Mouse (Mus musculus) kidney, postnatal 4 days (tissue): ENCODE results near the gene Ints2.
"Not testable (repeated sequence)": the region's sequence is repeated elsewhere in the genome, so short reads cannot be mapped to it uniquely, and the experiment has no call there.

Source experiments
- DNase-seq, 2 experiments: peaks; one replicate each; pipeline ENCODE4 v3.0.0; 2021; ENCODE audit warnings: mixed read lengths in 2 of 2

Gene Ints2

DNA sequence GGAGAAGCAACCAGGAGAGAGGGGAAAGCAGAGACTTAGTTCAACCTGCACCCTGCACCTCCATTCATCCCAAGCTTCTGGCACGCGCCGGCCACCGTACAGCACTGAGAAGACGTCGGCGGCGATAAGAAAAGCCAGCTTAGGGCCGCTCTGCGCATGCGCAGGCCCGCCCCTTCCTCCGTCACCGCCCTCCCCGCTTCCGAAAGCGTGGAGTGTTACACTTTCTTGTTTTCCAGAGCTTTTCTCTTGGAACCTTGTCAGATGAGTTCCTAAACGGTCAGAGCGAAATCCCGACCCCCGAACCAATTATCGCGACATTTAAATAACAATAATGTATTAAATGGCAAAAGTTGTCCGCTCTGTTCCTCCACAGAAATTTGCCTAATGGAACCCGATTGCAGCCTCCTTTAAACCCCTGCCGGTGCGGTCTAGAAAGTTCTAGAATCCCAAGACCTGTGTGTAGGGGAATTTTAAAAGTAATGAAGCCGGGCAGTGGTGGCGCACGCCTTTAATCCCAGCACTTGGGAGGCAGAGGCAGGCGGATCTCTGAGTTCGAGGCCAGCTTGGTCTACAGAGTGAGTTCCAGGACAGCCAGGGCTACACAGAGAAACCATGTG is at the start of gene Ints2:
Ints2 (minus strand) TSS at position 116 of the 617 bp plus-strand sequence.
- DNase-seq = peak; percentile 97

DNA sequence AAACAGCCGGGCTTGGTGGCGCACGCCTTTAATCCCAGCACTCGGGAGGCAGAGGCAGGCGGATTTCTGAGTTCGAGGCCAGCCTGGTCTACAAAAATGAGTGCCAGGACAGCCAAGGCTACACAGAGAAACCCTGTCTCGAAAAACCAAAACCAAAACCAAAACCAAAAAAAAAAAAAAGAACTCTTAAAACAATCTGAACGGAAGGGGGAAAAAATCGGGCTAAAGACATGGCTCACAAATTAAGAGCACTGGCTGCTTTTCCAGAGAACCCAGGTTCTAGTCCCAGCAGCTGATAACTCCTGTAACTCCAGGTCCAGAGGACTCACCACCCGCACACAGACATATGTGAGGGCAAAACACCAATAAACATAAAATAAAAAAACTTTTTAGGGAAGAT is 34.8 kb upstream of the Ints2 start:
- not testable (repeated sequence) for DNase-seq

DNA sequence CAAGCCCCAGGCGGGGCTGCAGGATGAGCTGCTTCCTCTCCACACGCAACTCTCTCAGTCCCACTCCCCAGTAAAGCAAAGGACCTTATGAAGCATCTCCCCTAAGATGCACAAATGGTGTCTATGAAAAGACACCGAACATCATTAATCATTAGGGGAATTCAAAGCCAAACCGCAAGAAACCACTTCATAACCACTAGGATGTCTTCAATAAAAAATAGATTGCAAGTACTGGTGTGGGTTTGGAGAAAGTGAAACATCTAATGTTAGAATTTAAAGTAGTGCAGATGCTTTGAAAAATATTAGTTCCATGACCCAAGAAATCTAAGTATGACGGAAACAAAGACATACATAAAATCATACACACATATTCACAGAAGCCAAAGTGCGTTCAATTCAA is 34.3 kb upstream of the Ints2 start:
- no peak for DNase-seq

DNA sequence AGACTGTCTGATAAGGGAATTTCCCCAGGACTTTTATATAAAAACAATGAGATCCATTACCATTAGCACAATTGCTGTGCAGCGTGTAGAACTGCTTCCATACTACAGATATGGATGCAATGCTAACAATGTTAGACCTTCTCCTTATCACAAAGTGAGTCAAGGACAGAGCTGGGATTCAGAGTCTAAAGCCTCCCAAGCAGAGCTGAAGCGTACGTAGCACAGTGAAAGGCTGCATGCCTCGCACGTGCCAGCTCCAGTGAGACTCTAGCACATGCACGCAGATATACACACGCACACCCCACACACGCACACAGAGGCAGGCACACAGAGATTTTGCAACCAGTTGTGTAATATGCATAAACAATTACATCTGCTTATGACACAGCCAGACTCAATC is 28.4 kb upstream of the Ints2 start:
- DNase-seq = no peak

DNA sequence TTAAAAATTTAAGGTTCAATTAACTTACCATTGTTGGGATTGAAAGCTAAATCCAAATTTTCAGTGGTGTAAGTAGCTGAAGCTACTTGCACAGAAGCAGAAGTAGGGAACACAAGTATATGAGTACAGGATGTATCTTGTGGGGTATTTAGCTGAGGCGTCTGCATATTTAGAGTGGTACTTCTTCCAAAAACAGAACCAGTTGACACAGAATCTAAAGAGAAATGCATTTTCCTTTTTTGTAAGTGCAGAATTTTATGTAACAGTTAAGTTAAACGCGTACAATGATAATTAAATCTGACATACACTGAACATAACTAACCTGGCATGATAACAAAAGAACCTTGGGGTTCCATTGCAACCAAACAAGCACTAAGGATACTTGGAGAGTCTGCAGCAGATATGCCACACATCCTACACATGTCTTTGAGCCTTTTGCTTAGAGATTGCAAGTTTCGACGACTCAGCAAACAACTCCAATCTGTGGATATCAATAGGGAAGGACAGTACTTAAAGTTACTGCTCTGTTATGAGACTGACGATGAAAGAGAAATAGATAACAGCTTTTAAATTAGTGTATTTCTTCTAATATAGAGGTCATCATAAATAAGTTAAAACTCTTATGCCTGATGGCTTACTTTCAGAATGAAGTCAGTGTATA is 21.2 kb upstream of the Ints2 start:
- no peak for DNase-seq

DNA sequence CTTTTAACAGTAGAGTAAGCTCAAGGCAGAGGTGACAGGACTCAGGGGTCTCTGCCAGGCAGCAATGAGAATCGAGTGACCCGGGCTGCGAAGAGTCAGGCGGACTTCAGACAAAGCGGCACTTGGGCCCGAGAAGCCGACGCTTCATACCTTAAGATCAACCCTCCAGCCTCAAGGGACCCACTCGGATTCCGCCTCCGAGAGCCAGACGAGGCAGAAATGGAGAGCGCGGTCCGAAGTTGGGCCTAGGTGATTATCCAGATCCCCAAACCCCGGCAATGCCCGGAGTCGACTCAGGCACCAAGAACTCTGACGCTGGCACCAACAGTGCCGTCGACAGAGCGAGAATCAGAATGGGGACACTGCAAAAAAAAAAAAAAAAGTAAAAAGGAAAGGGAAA is 321 bp downstream of the Ints2 start:
- no peak for DNase-seq

DNA sequence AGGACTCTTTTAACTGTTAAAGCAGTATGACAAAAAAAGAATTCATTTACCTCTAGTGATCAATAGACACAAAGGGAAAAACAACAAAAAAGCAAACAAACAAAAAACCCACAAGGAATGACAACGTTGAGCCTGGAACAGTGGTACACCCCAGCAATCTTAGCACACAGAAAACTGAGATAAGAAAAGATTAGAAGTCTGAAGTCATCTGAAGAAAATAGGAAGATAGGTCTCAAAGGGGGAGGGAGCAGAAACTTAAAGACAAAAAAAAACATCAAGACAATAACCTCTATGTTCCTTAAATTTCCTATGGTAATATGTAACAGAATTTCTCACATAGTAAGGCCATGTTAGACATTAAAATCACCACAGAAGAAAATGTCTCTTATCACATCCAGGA is 4.0 kb downstream of the Ints2 start:
- no peak for DNase-seq

DNA sequence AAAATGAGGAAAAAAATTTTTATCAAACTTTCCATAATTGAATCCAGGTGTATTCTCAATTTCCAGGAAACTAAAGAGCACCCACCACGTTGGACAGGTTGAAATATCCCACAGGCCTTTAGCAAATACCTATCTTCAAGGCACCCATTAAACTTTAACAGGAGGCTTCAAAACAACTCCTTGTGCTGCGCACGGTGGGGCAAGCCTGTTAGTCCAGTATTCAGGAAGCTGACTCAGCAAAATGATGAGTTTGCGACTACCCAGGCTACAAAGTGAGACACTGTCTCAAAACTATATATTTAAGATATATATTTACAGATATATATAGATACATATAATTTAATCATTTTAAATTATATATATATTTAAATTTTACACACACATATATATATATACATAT is 24.9 kb downstream of the Ints2 start:
- DNase-seq = peak; percentile 10 to 35

DNA sequence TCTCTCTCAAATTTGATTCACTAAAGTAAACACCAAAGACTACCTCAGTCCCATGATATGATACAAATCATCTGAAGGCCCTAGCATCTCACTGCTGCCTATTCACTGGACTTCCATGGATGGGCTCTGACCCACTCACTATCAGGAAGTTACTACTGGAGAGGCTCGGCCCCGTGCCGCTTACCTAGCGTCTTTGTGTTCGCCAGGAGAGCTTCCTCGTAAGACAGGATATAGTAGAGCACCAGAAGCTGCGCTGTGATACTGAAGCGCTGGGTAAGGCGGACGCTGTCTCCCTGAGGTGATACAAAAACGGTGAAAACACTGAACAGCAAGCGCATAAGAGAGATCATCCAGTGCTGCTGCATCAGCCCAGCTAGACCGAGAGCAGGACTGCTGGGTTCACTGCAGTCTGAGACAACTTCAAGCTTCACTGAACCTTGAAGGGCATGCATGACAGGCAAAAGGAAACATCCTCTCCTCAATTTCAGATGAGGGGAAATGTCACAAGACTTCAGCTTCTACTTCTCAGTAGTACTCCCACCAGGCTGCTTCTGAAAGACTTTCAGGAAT is 25.5 kb downstream of the Ints2 start:
- DNase-seq = peak; percentile 6 to 28

DNA sequence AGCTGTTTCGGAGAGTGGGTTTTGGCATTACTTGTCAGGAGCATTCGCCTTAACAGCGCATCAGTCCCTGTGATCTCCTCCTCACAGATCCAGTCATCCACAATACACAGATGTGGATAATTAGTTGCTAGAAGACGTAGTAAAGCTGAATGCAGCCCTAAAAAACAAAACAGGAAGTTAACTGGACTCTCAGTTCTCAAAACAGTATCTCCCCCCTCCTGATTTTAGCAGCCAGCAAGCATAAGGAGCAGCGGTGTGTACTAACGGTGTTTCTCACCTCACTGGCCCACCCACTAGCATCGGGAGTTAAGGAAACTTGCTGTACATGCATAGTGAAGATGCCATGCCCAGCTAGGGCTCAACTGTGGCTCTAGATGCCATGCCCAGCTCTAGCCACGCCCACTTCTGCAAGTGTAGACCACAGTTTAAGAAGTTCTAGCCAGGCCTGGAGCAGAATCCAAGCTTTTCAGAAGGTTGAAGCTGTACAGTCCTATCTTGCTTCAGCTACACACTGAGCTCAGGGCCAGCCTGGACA is 30.7 kb downstream of the Ints2 start:
- no peak for DNase-seq

DNA sequence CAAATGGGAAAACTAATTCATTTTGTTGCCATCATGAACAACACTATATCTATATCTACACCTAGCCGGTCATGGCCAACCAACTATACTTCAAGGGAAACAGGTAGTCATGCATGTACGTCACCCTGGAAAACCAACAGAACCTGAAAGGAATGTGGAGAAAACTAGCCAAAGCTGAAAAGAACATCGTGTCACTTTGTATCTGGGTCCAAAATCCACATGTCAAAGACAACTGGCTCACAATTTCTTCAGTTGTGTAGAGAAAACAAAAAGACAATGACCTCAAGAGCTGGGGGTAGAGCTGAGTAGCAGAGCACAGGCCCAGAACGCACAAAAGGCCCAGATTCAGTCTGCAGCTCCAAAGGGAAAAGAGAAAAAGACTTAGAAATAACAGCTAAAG is 31.6 kb downstream of the Ints2 start:
- no peak for DNase-seq

DNA sequence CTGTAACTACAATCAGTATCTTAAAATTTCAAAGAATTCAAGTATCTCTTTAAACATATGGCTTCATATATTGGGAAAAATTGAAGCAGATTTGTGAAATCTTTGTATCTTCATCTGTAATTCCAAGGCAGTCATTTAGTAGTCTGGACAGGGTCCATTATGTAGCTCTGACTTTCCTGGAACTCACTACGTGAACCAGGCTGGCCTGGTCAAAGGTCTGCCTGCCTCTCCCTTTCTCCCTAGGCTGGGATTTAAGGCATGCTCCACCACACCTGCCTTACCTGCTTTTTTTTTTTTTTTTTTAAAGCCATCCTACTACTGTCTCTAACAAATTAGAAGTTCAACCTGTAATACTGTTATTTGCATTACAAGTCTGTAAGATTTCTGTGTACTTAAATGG is 45.6 kb downstream of the Ints2 start:
- DNase-seq = peak in 1 of 2 experiments; percentile 13

DNA sequence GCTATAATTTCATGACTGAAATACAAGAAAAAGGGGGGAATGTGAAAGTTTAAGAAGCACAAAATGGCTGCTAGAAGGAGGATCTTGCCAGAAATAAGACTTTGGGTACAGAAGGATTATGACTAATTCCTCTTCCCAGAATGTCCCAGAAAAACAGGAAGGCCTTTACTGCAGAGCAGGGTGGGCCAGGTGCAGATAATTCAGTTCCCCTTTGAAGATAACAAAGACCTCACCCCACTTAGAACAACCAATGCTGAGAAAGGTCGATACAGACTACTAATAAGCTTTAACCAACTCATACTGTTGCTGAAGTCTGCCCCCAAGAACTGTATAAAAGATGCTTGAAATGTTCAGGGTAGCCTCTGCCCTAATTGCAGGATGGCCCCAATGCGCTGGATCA is 48.3 kb downstream of the Ints2 start:
- no peak for DNase-seq

DNA sequence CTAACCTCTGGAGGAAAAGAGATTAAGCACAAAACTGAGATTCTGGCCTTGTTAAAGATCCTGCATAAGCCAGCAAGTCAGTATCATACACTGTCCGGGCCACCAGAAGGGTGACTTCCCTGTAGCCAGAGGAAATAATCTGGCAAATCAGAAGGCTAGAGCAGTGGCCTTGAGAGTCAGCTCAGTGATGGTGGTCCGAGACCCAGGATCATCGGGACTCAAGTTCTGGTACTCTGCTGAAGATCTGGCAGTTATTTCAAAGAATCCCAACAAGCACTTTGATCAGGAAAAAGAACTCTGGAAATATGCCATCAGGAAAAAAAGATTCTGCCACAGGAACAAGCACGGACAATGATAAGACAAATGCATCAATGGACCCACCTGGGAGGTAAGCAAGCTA is 51.5 kb downstream of the Ints2 start:
- DNase-seq = no peak

DNA sequence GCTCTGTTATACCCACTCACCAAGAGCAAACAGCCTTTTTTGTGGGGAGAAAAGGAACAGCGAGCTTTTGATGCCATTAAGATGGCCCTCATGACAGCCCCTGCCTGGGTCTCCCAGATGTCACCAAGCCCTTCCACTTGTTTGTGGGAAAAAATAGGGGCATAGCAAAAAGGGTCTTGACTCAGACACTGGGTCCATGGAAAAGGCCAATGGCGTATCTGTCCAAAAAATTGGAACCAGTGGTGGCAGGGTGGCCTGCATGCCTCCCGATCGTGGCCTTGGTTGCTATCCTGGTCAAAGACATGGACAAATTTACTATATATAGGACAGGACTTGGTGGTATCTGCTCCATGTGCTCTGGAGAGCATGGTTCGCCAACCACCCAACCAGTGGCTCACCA is 52.3 kb downstream of the Ints2 start:
- no peak for DNase-seq

DNA sequence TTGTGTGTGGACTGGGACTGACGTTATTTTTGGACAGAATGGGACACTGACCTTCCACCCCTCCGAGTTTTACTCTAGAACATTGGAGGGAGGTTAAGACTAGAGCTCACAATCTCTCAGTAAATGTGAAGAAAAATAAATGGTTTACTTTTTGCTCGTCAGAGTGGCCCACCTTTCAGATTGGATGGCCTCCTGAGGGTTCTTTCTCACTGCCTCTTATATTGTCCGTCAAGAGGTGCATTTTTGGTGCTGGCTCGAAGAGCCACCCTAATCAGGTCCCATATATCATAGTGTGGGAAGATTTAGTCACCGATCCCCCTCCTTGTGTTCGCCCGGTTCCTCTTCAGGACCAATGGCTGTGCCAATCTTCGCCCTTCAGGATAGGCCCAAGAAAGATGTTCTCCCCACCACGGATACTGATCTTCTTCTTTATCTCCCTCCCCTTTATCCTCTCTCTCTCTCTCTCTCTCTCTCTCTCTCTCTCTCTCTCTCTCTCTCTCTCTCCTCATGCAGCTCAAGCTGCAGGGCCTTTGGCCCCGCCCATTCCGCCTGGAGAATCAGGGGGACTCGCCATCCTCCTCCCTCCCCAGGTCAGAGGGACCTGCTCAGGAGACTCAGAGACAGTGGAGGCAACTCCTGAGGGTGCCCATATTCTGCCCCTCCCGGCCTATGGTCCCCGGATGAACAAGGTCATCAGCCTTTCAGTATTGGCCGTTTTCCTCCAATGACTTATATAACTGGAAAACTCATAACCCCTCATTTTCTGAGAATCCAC is 55.3 kb downstream of the Ints2 start:
- peak; percentile 30 to 47 for DNase-seq

DNA sequence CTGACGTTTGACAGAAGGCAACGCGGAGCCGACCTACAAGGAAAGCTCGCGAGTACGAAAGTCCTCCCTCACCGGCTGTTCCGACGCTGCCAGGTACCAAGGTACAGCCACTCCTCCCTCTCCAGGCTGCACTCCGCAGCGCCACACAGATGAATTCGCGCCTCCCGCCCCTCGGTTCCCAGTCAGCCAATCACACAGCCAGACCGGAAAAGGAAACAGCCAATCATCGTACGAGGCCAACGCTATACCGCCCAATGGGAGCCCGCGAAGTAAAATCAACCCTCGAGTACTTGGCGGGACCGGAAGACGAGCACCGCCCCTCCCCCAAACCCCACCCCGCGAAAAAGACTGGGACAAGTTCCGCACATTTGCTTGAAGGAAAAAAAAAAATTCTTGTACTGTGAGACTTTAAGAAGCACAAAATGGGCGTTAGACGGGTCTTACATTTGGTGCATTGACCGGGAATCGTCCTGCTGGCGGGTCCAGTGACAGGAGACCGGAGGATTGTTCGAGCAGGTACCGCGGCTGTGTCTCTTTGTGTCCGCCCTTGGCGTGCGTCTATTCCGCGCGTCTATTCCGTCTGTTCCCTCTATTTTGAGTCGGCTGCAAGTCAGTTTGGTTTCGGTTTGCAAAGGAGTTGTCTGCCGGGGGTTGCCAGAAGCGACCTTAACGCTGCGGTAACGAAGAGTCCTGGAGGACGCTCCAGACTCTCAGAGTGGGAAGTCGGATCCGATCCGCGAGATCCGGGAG is 56.2 kb downstream of the Ints2 start, which contains the start of gene Brip1:
Brip1 (minus strand) TSS at position 157 of the 750 bp plus-strand sequence.
- peak; percentile 92 to 95 for DNase-seq

DNA sequence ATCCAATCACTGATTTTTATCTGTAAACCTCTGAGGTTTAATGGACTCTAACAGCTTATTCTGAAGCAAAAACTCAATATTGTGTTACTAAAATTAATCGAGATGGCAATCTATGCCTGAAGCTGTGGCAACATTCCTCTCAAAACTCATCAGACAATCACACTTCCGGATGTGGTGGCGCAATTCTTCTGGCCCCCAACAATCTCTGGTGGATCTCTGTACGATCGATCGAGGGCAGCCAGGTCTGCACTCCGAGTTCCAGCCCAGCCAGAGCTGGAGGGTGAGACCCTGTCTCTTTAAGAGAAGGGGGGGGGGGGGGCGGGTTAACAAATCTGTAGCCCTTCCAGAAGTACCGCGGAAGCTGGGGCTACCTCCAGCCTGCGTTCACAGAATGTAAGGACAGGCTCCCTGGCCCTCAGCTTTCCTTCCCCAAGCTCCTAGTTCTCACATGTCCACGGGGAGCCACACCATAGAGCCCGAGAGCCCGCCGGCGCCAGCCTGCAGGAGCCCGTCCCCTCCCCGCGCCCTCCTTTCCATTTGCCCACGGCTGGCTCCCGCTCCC is 56.8 kb downstream of the Ints2 start:
- DNase-seq = no peak

DNA sequence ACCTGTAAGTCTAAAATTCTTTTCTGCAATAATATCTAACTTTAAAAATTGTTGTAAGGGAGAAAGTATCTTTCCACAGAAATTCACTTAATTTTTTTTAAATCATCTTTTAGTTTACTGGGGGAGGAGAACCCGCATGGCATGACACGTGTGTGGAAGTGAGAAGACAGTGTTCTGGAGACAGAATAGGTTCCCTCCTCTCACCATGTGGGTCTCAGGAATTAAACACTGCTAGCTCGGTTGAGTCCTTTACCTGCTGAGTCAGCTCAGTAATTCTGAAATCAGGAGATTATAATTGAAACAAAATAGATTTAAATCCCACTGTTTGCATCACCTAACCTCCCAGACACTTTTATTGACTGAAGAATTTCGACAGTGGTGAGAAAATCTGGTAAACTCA is 57.6 kb downstream of the Ints2 start:
- DNase-seq = no peak

DNA sequence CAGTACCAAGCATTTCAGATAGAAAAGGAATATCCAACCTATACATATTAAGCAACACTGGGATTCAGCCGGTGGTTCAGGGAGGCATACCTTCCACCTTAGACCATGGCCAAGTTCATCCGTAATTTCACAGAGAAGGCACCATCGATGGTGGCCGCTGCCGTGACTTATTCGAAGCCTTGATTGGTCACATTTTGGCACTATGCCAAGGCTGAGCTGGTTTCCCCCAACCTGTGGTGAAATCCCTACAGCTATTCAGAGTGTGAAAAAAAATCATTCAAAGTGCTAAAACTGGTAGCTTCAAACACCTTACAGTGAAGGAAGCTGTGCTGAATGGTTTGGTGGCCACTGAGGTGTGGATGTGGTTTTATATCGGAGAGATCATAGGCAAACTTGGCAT is 72.2 kb downstream of the Ints2 start:
- not testable (repeated sequence) for DNase-seq

DNA sequence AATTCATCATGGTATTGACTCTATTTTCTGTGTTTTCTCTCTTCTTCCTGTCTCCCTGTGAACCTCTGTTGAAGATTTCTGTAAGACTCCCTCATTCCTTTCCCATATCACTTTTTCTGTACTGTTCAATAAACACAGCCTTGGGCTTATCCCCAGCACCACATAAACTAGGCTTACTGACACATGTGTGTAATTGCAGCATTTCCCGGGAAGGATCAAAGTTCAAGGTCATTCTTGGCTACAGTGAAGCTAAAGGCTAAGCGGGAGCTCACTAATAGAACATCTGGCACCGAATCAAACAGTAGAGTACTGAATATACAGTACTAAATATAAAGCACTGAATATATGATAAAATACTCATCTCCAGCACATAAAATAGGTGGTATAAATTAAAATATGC is 81.5 kb downstream of the Ints2 start:
- DNase-seq = no peak

DNA sequence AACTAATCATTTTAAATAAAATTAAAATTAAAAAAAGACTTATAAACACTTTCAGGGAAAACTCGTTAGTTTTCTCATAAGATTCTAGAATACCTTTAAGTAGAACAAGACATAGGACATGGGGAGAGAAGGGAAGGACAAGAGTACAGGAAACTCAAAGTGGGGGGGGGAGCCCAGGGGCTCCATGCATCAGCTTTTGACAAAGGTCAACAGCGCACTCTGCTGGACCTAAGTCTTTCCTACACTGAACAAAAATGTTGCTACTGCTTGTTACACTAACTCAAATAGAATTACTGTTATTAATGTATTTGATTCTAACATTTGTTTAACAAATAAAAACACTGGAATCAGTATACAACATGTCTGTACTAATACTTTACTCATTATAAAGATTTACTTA is 83.2 kb downstream of the Ints2 start:
- DNase-seq = peak; percentile 74 to 81
